Mouse (Mus musculus): ENCODE data around the gene Ccdc85c.

- TF ChIP-seq CTCF (IDR thresholded peaks at IDR 0.05; ENCODE audit: low read depth) (no peak), EP300 (optimal IDR thresholded peaks at IDR 0.05) (no peak)
These were observed 1.5 kb downstream of the Ccdc85c start for GRCm38 (mm10) chr12:108273466-108274312.

All from stomach, postnatal 0 days (tissue).